Mouse (Mus musculus) retina, embryonic 14.5 days (tissue): ENCODE measurements around the gene Prx.

Experiments
- DNase-seq: peaks from one replicate; pipeline ENCODE4 v3.0.0-alpha.2; 2015; ENCODE audit warnings: low spot score

Gene Prx

DNA sequence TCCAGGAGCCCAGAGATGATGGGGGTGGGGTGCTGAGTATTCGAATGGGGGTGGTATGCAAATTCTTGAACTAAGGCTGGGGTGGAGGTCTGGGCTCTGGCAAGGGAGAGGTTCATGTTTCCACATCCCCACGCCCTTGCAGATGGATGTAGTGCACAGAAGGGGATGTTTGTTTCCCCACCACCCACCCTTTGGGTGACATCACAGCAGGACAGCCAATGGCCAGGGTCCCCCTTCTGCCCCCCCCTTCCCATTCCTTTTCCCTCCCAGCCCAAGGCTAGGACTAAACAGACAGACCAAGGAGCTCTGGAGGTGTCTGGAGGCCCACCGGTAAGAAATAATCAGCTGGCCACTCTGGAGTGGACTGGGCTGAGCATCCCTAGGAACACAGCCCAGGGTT is at the start of gene Prx:
TSS of gene Prx (plus strand) at position 289 of the 400 bp plus-strand sequence.
- no peak for DNase-seq

DNA sequence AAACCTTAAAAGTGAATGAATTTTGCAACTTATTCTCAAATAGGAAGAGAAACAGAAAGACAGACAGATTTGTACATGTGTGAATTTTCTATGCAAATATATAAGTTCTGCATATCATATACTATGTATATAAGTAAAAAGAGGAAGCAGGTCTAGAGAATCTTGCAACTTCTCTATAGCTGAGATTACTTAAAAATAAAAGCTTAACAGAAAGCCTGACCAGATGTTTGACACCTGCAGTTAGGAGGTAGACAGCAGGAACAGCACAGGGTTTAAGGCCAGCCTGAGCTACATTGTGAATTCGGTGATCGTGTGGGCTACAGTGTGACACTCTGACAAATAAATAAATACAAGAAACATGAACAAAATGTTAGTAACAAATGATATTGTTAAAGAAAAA is 47.8 kb upstream of the Prx start:
- no peak for DNase-seq

DNA sequence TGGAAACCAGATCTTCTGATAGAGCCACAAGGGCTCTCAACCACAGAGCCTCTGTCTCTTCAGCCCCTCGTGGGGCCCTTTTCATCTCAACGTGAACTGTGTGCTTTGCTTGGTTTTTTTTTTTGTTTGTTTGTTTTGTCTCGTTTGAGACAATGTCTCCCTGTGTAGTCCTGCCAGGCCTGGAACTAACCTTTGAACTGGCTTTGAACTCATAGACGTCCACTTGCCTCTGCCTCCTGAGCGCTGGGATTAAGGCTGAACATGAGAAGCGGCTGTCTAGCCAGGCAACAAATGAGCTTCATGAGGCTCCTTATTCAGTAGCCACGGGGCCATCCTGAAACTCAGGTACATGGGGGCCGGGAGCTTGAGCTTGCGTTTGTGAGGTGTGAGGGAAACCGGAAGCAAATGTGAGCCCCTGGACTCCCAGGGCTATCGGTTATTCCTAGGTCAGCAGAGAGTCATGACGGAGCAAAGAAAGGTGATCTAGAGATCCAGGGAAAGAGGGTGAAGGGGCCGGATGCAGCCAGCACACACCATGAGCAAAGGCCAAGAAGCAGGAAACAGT is 46.8 kb upstream of the Prx start:
- no peak for DNase-seq

DNA sequence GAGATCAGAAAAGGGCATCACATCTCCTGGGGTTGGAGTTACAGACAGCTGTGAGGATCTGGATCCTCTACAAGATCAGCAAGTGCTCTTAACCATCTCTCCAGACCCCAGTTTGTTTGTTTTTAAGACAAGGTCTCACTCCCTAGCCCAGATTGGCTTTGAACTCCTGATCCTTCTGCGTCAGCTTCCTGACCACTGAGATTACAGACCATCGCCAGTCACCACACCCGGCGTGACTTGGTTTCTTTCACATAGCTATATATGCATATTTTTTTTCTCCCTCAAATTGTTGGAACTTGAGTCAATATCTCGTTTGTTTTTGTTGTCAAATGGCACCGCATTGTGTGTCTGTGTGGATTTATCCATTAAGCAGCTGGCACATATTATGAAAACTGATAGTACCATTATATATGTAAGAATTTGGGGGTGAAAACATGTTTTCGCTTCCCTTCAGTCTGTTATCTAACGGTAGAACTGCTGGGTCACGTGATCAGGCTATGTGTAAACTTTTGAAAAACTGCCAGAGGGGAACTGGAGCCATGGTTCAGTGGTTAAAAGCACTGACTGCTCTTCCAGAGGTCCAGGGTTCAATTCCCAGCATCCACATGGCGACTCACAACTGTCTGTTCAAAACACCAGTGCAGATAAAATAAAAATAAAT is 44.5 kb upstream of the Prx start:
- DNase-seq, result no peak

DNA sequence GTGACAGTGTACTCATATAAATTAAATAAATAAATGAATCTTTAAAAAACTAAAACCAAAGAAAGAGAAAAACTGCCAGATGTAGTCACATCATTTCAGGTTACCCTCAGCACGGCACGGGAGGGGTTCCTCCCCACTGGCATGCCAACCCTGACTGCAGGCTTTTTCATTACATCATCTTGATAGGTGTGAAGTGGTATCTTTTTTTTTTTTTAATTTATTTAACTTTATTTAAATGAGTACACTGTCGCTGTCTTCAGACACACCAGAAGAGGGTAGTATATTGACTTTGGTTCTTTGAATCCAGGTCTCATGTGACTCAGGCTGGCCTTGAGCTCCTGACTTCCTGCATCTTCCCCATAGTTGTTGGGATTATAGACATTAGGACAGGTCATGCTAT is 43.9 kb upstream of the Prx start:
- no peak for DNase-seq

DNA sequence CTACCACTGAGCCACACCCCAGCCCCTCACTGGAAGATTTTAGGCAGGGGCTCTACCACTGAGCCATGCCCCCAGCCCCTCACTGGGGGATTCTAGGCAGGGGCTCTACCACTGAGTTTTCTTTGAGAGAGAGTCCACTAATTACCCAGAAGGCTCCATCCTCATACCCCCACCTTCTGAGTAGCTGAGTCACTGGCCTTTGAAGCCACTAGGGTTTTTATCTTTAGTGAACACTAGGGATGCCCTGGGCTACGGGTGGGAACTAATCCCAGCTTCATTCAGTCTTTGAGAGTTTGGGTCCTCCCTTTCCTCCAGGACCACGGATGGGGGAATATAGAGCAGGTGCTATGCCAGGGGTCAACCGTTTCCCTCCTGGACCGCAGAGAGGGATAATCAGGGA is 40.5 kb upstream of the Prx start:
- no peak for DNase-seq

DNA sequence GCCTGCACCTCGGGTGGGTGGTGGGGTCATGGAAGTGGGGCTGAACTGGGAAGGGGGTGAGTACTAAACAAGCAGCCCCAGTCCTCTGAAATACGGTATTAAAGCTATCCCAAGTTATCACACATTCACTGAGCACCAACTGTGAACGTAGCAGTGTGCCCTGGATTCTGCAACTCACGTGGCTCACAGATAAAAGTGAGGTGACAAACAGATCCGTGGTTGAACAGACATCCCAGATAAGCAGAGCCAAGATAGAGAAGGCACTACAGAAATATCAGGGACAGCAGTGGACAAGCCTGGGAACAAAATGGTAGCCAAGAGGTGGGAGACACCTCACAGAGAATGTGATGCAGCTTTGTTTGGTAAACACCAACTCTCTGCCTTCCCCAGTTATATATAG is 39.5 kb upstream of the Prx start:
- DNase-seq, result no peak

DNA sequence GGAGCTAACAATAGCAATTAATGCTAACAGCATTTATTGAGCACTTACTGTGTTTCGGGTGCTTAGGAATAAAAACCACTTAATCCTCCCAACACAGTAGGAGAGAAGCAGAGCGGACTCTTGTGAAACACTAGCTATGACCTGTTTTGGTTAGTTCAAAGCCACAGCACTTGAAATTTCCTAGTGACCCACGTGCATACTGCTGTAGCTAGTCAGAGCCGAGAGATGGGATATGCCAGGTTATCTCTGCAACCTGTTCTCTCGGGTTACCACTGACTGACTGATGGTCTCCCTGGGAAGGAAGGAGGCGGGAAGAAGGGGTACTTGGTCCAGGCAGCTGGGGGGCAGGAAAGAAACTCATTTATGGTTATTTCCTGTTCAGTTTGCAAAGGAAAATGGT is 38.6 kb upstream of the Prx start:
- DNase-seq, result no peak

DNA sequence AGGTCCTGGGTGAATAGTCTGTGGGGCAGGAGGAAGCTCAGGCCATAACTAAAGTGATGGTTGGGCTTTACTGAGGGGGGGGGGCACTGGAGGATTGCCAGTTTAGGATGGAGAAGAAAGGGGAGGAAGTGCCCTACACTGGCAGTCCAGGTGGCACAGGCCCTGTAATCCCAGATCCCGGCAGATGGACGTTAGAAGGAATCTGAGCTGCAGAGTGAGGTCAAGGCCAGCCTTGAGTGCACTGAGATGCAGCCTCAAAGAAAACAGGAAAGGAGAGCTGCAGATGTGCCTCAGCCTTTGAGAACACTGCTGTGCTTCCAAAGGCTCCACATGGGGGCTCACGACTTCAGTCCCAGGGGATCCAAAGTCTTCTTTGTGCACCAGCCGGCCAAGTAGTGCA is 31.5 kb upstream of the Prx start:
- DNase-seq, result no peak

DNA sequence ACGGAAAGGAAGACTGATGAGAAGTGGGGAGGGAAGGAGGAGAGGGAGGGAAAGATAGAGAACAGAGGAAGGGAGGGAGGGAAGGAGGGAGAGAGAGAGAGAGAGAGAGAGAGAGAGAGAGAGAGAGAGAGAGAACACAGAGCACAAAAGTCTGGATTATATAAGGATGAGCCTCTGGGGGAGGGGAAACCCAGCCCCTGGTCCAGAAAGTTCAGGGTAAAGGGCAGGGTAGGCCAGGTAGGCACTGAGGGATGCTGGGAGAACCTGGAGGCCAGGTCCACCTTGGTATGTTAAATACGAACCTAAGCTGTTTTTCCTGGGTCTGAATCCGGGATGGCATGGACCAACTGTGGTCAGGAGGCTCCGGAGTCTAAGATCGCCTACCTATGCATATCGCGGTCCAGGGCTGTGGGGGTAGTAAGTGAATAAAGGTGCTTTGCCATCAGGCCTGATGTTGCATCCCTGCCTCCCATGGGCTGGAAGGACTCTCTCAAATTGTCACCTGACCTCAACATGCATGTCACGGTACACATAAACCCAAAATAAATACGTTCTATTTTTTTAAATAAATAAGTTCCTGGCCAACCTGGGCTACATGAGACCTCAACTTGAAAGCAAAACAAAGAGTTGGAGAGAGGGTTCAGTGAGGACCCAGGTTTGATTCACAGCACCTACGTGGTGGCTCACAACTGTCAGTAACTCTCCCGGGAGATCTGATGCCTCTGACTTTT is 27.6 kb upstream of the Prx start:
- DNase-seq, result no peak

DNA sequence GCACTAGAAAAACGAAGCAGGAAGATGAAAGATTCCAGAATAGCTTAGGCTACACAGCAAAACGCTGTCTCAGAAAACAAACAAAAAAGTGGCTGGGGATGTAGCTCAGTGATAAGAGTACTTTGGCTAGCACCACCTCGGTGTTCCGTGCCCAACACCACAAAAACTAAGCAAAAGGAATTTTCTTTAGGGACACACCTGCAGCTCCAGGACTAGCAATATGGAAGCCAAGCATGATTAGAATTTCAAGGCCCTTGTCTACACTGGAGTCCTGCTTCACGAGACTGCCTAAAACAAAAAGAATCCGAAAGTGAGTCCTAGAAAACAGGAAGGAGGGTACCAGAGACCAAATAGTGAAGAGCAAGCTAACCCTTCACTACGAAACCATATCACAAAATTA is 26.5 kb upstream of the Prx start:
- no peak for DNase-seq

DNA sequence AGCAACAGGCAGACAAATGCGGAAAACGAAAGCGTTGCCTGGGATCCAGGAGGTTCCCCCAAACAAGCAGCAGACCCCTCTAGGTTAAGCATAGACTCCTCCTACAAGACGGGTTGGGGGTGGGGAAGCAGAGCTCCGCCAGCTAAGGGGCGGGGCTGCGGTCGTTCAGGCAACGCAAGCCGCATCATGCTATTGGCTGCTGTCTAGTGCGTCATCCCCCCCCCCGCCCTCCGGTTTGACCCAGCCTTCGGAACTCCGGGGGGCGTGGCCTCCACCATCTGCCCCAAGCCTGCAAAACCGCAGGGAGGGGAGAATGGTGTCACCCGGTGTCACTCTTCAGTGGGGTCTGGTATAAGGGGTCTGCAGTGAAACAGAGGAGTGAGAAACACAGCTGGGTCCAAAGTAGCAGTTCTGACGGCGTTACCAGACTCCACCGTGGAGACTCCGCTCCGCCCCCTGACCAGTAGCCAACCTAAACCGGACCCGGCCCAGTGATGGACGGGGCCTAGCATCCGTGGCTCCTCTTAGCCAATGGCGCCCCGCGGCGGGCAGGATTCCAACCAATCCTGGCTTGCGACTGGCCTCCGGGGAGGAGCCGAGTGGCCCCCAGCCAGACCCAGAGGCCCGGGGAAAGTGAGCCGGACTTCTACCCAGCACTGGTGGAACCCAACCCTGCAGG is 25.8 kb upstream of the Prx start, which contains the start of gene Sertad3:
TSS of gene Sertad3 (plus strand) at position 613 of the 679 bp plus-strand sequence.
- peak; percentile 99 for DNase-seq

DNA sequence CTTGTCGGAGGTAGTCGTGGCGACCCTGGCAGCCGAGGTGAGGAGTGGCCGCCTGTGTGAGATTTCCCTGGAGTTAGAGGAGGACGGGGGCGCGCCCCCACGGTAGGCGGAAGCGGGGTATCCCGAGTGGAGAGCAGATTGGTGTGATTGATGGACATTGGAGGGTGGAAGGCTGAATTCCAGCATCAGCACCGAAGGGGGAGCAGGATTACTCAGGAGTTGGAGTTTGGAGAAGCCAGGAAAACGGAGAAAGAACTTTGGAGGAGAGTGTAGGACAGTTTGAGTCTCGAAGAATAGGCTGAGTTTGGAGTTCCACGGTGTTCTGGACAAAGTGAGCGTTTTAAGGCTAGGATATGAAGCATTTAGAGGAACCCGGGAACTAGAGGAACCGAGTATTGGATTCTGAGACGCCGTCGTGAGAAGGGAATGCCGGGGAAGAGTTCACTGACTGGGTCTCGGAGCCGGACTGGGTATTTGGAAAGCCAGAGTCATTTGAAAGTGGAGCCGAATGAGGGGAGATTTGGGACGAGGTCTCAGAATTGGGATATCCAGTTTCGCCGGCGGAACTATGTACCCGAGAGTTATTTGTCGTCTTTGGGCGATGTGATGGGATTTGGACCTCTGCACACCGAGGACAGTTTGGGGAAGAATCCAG is 25.2 kb upstream of the Prx start:
- no peak for DNase-seq

DNA sequence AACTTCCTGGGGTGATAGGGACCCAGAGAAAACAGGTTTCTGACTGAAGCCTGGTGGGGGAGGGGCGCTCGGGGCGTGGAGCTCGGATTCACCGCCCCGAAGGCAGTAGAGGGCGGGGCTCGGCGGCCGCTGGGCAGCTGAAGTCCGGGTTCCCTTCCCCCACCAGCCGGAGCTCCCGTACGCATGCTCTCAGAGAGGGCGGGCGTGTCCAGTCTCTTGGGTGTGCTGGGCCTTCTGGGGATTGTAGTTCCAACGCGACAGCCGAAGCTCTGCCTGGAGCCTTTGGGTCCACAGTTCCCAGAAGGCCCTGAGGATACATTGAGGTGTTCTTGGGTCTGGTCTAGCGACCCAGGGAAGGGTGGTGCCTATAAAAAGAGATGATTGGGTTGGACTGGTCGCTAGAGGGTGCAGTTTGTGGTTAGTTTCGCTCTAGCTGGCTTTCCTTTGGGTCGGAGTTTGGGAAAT is 24.6 kb upstream of the Prx start:
- peak; percentile 98 for DNase-seq

DNA sequence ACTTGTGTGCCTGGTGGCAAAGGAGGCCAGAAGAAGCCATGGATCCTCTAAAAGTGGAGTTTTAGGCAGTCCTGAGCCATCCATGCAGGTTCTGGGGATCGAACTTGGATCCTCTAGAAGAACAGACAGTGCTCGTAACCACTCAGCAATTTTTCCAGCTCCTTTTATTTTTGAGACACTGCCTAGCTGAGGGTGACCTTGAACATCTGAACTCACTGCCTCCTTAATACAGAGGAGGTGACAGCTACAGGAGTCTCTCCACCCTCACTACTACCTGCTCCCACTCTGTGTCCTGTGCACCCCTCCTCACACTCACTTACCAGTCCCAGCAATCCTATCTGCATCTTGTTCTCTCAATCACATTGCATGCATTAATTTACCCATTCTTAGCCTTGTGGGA is 23.5 kb upstream of the Prx start:
- no peak for DNase-seq

DNA sequence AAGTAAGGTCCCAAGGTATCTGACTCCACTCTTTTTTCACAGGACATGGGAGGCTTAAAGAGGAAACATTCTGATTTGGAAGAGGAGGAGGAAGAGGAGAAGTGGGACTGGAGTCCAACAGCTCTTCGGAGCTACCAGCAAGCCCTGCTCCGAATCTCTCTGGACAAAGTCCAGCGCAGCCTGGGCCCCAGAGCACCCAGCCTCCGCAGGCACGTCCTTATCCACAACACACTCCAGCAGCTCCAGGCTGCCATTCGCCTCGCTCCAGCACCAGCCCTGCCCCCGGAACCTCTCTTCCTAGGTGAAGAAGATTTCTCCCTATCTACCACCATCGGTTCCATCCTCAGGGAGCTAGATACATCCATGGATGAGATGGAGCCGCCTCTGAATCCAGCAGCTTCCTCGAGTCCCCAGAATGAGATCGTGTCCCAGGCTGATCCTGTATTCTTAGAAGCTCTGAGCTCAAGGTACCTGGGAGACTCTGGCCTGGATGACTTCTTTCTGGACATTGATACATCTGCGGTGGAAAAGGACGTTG is 23.0 kb upstream of the Prx start:
- no peak for DNase-seq

DNA sequence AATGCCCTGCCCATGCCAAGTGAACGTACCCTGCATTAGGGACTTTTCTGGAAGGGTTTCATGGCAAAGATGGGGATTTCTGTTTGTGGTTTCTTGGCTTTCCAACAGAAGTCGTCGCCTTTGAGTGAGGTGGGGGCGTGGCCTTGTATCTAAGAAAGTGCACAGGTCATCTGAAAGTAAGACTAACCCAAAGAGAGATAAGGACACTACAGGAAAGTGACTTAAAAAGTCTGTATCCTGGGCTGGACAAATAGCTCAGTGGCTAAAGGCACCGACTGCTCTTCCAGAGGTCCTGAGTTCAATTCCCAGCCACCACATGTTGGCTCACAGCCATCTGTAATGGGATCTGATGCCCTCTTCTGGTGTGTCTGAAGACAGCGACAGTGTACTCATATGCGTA is 20.6 kb upstream of the Prx start:
- DNase-seq, result no peak

DNA sequence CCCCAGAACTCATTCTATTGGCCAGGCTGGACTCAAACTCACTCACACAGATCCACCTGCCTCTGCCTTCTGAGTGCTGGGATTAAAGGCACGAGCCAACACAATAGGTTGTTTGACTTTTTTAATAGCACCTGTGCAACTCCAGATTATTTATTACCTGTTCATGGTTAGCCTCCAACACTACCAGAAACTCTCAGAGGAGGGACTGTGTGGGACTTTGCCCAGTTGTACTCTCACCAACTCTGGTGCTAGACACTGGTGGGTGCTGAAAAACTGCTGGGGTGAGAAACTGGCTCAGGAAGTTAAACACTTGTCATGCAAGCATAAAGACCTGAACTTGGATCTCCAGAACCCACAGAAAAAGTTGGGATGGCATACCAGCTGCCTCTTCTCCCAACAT is 19.4 kb upstream of the Prx start:
- no peak for DNase-seq

DNA sequence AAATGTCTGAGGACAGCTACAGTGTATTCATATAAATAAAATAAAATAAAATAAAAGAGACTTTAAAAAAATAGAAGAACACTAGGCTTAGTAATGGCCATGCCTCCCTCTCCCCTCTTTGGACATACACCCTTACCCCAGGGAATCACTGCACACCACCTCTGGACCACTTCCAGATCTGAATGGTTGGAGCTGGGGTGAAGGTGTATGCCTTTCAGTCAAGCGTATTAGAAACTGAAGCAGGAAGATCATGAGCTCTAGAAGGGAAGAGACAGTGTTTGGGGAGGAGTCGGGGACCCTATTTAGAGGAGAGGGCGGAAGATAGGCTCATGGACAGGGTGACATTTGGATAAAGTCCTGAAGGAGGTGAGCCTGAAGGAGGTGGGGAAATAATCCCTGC is 18.6 kb upstream of the Prx start:
- DNase-seq, result no peak

DNA sequence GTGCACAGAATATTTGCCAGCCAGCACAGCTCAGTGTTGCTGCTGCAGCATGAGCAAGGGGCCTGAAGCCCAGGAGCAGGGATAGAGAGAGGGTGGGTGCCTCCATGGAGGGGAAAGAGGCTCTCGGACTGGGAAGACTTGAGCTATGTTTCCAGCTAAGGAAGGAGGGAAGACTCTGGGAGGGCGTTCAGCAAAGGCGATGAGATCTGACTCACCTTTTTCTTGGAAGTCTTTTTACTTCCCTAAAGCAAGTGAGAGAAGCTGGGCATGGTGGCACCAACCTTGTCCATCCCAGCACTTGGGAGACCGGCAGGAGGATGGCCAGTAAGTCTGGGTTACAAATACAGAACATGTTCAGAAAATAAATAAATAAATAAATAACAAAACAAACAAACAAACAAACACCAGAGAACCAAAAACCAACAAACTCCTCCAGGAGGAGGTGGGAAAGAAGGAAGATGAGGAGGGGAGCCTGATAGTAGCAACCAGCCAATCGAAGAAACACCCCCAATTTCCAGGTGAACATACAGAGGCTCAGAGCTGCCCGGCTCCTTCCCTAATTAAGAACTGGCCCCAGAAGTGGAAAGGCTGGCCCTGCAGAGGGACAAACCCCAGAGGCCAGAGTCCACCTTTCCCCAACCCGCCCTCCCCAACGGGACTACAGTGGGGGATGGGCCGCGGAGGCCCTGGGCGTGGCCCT is 18.0 kb upstream of the Prx start:
- DNase-seq, result no peak

DNA sequence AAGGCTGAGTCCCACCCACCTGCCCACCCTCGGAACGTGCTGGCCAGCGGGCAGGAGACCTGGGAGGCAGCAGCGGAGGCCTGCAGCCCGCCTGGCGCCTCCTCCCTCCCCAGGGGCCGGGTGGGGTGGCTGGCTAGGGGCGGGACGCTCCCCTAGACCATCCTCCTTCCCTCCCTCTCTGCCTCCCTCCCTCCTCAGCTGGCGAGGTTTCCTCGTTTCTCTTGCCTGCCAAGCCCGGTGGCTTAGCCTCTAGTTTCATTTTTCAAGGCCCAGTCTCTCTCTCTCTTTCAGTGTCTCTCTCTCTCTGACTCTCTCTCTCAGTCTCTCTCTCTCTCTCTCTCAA is 17.5 kb upstream of the Prx start:
- peak; percentile 74 for DNase-seq

DNA sequence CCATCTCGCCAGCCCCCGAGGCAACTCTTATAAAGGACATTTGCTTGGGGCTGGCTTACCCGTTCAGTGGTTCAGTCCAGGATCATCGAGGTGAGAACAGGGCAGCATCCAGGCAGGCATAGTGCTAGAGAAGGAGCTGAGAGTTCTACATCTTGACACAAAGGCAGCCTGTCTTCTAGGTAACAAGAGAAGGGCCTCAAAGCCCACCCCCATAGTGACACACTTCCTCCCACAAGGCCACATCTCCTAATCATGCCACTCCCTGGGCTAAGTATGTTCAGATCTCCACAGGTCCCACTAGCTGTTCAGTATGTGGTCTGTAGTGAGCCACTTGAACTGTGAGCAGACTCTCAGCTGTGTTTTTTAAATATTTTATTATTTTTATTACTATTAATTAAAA is 15.3 kb upstream of the Prx start:
- DNase-seq, result no peak
